Mouse (Mus musculus): ENCODE measurements around the gene Gm21103. TPM values are rescaled to one million over a fixed set of nuclear protein-coding genes. Genes with fewer than 3 reads are reported as not detected.
"Not testable (repeated sequence)": the region's sequence is repeated elsewhere in the genome, so short reads cannot be mapped to it uniquely, and the experiment has no call there.

Gene Gm21103
- polyA plus RNA-seq (2015; fragmentation: Nextera tagmentation; extraction: Ambion mirVana), result not detected in 2 replicates

DNA sequence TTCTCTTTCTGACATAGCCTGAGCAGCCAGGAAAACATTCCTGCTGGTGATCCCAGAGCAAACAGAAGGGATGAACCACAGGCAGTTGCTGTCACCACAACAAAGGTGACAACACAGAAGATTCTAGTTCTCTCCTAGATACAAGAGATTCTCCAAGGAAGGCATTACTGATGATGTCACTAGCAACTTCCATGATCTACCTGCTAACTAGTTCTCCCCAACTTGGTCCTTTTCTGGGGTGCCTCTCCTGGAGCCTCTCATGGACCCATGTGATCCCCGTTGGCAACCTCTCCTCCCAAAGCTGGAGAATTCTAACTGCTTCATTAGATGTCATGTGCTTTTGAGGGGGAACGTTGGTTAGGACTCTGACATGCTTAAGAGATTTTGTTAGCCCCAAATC is at the start of gene Gm21103:
Gene Gm21103 (minus strand): TSS at position 101 of the 400 bp plus-strand sequence.
- H3K4me2 ChIP-seq (ENCODE audit: low read depth, low read length); H3K9me3 ChIP-seq (ENCODE audit: control insufficient read depth, low read length); H3K27ac ChIP-seq (ENCODE audit: low read length); H3K27me3 ChIP-seq (ENCODE audit: control insufficient read depth, insufficient read depth, low read depth, low read length); H3K4me1 ChIP-seq (replicated peaks; ENCODE audit: control insufficient read depth, insufficient read depth, low read length); ATAC-seq (ENCODE audit: low read depth); H3K36me3 ChIP-seq (ENCODE audit: control insufficient read depth, insufficient read depth, low read length); H3K4me3 ChIP-seq (ENCODE audit: low read length); H3K9ac ChIP-seq (ENCODE audit: low read length): not testable (repeated sequence)
- WGBS, result 73% methylated on average over 2 of the region's 2 CpGs

DNA sequence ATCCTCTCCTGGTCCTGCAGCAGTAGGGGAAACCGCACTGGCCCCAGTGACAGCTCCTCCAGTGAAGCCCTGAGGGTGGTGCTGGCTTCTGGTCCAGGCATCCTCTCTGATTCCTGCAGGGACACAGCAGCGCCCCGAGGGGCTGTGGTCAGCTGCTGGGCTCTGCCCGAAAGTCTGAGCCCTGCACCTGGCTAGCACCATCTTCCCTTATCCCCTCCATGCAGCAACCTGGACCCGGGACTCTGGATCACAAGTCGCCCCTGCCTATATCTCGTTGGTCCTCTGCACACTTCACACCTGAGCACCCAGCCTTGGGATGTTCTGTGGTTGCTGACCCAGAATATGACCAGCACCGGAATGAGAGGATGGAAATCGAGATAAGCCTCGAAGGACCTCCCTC is 38.9 kb upstream of the Gm21103 start, which contains the start of gene Gm3618:
Gene Gm3618 (minus strand): TSS at position 101 of the 400 bp plus-strand sequence.
- not testable (repeated sequence) for H3K4me2 ChIP-seq (ENCODE audit: low read depth, low read length); H3K9ac ChIP-seq (ENCODE audit: low read length); H3K27me3 ChIP-seq (ENCODE audit: control insufficient read depth, insufficient read depth, low read depth, low read length); H3K4me1 ChIP-seq (replicated peaks; ENCODE audit: control insufficient read depth, insufficient read depth, low read length); H3K9me3 ChIP-seq (ENCODE audit: control insufficient read depth, low read length); ATAC-seq (ENCODE audit: low read depth); H3K27ac ChIP-seq (ENCODE audit: low read length); H3K36me3 ChIP-seq (ENCODE audit: control insufficient read depth, insufficient read depth, low read length); H3K4me3 ChIP-seq (ENCODE audit: low read length)
- no CpG with 5 or more reads among the region's 10 CpGs for WGBS

DNA sequence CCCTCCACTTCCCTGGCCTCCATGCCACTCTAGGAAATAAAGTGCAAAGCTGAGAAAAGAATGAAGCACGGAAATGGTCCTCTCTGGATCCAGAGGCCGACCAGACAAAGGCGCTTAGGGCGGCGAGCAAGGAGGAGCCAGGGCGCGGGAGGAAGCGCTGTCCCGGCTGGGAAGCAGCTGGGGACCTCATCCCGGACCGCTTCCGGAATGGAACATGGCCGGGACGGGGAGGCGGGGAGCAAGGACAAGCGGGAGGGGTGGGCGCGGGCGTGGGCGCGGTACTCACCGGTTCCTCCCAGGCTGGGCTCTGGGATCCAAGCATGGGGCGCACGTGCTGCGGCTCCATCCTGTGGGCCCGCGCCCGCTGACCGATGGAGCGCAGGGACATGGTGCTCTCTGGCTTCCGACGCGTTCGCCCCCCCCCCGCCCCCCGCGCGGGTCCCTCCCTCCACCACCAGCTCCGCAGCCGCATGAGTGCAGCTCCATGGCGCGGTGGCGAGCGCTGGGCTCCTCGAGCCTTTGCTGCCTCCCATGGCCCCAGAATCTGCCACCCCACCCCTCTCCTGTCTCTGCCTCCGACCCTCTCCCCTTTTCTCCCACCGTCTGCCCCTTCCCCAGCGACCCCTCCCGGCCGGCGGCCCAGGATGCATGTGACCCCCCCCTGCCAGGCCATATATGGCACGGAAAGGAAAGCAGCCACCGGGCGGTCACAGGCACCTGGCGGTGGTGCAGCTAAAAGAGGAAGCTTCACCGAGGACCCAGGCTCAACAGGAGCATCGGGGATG is 17.5 kb downstream of the Gm21103 start, which contains the start of gene Gm3411:
Gene Gm3411 (minus strand): TSS at position 320 of the 785 bp plus-strand sequence.
- not testable (repeated sequence) for H3K4me1 ChIP-seq (replicated peaks; ENCODE audit: control insufficient read depth, insufficient read depth, low read length); H3K9ac ChIP-seq (ENCODE audit: low read length); H3K27me3 ChIP-seq (ENCODE audit: control insufficient read depth, insufficient read depth, low read depth, low read length); H3K9me3 ChIP-seq (ENCODE audit: control insufficient read depth, low read length); H3K27ac ChIP-seq (ENCODE audit: low read length); ATAC-seq (ENCODE audit: low read depth); H3K36me3 ChIP-seq (ENCODE audit: control insufficient read depth, insufficient read depth, low read length)
- H3K4me3 ChIP-seq (ENCODE audit: low read length), result peak within 1 kb of the TSS; percentile 49
- H3K4me2 ChIP-seq (ENCODE audit: low read depth, low read length), result peak within 1 kb of the TSS; percentile 67
- WGBS, result 3% methylated on average over 33 of the region's 57 CpGs

Other genes starting within 250 kb of the Gm21103 start
- not detected in 2 replicates for gene Gm6337, start 246.6 kb downstream of the Gm21103 start, polyA plus RNA-seq (2015; fragmentation: Nextera tagmentation; extraction: Ambion mirVana)
- 0.51 and 0.74 TPM in 2 replicates for gene Gm8206, start 210.9 kb downstream of the Gm21103 start, polyA plus RNA-seq (2015; fragmentation: Nextera tagmentation; extraction: Ambion mirVana)
- gene Gm3468, start 196.2 kb downstream of the Gm21103 start, polyA plus RNA-seq (2015; fragmentation: Nextera tagmentation; extraction: Ambion mirVana), result 1.2 and 1.3 TPM in 2 replicates
- gene Gm3476, start 179.0 kb downstream of the Gm21103 start, polyA plus RNA-seq (2015; fragmentation: Nextera tagmentation; extraction: Ambion mirVana), result not detected in 2 replicates
- gene Gm21560, start 85.6 kb downstream of the Gm21103 start, polyA plus RNA-seq (2015; fragmentation: Nextera tagmentation; extraction: Ambion mirVana), result not detected in 2 replicates
- 0.50 and 1.2 TPM in 2 replicates for gene Gm3411, start 17.6 kb downstream of the Gm21103 start, polyA plus RNA-seq (2015; fragmentation: Nextera tagmentation; extraction: Ambion mirVana)
- gene Gm3618, start 38.8 kb upstream of the Gm21103 start, polyA plus RNA-seq (2015; fragmentation: Nextera tagmentation; extraction: Ambion mirVana), result not detected in 2 replicates
- gene Gm16440, start 85.5 kb upstream of the Gm21103 start, polyA plus RNA-seq (2015; fragmentation: Nextera tagmentation; extraction: Ambion mirVana), result not detected in 2 replicates
- 0.44 and 0.57 TPM in 2 replicates for gene Gm3591, start 107.6 kb upstream of the Gm21103 start, polyA plus RNA-seq (2015; fragmentation: Nextera tagmentation; extraction: Ambion mirVana)
- not detected in 2 replicates for gene Gm3594, start 139.8 kb upstream of the Gm21103 start, polyA plus RNA-seq (2015; fragmentation: Nextera tagmentation; extraction: Ambion mirVana)
- gene Gm8356, start 232.4 kb upstream of the Gm21103 start, polyA plus RNA-seq (2015; fragmentation: Nextera tagmentation; extraction: Ambion mirVana), result not detected in 2 replicates

All from lung, embryonic 16.5 days (tissue).